Mouse (Mus musculus) embryonic facial prominence, embryonic 11.5 days (tissue): ENCODE measurements around the gene Ddr1. TPM values are rescaled to one million over a fixed set of nuclear protein-coding genes. Genes with fewer than 3 reads are reported as not detected.

Experiments
- ATAC-seq: fragments of 200-750 bp; cut with Nextera tagmentation; replicated peaks from 2 replicates; pipeline ENCODE4 v1.8.0; 2017; ENCODE audit warnings: low read depth; ENCODE audit not compliant: insufficient number of reproducible peaks, low FRiP score, low TSS enrichment
- DNase-seq: peaks from one replicate; pipeline ENCODE4 v3.0.0-alpha.2; 2015; ENCODE audit warnings: low spot score
- H3K27ac ChIP-seq: fragments of 300-500 bp; sonication (generic); replicated peaks from 2 replicates; pipeline ENCODE4 v1.5.1; 2014; ENCODE audit warnings: mild to moderate bottlenecking, low read depth, low read length, control low read depth
- H3K27me3 ChIP-seq: fragments of 300-500 bp; sonication (generic); 2 replicates; pipeline ENCODE4 v1.6.1; 2014; ENCODE audit warnings: mild to moderate bottlenecking, low read length, moderate library complexity, mixed read lengths; ENCODE audit not compliant: control insufficient read depth, insufficient read depth
- H3K36me3 ChIP-seq: fragments of 300-500 bp; sonication (generic); replicated peaks from 2 replicates; pipeline ENCODE4 v1.6.1; 2014; ENCODE audit warnings: low read depth, mild to moderate bottlenecking, low read length, moderate library complexity, mixed read lengths; ENCODE audit not compliant: control insufficient read depth, insufficient read depth
- H3K4me1 ChIP-seq: fragments of 300-500 bp; sonication (generic); 2 replicates; pipeline ENCODE4 v1.6.1; 2014; ENCODE audit warnings: low read length, mixed read lengths; ENCODE audit not compliant: control insufficient read depth, insufficient read depth
- H3K4me2 ChIP-seq: fragments of 300-500 bp; sonication (generic); 2 replicates; pipeline ENCODE4 v1.6.1; 2014; ENCODE audit warnings: low read depth, mild to moderate bottlenecking, control low read depth, low read length, moderate library complexity
- H3K4me3 ChIP-seq: fragments of 300-500 bp; sonication (generic); 2 replicates; pipeline ENCODE4 v1.5.1; 2014; ENCODE audit warnings: low read depth, low read length, control low read depth
- H3K9ac ChIP-seq: fragments of 300-500 bp; sonication (generic); replicated peaks from 2 replicates; pipeline ENCODE4 v1.6.1; 2014; ENCODE audit warnings: mild to moderate bottlenecking, control low read depth, low read length
- H3K9me3 ChIP-seq: fragments of 300-500 bp; sonication (generic); replicated peaks from 2 replicates; pipeline ENCODE4 v1.6.1; 2016; ENCODE audit warnings: mild to moderate bottlenecking, low read length, inconsistent platforms, mixed read lengths; ENCODE audit not compliant: control insufficient read depth
- whole genome bisulfite sequencing: fragments of 180-500 bp; shearing (Covaris S2); extraction: QIAGEN DNeasy Blood & Tissue Kit; methylation state at CpG from one replicate; pipeline ENCODE4 v1.1.7; 2014; 5-methylcytosine and 5-hydroxymethylcytosine counted together
- polyA plus RNA-seq: library from polyadenylated mRNA; unstranded; fragments of >200 nt; fragmentation: Nextera tagmentation; extraction: Ambion mirVana; gene quantifications from 2 replicates; pipeline ENCODE4 v1.2.1, GENCODE M21; 2014

The Ddr1 gene
- polyA plus RNA-seq, 1 experiment from 2014 or later = 20.4 TPM

GRCm38 (mm10) chr17:35697429-35697758, 7.0 kb downstream of the Ddr1 start:
- Histone ChIP-seq H3K27me3 (peaks cover 6% of the 10 kb centered on the region), H3K9me3 (no peaks in the 10 kb centered on the region), H3K4me1 (peaks cover 4% of the 10 kb centered on the region; the same call in 1 of the 2 replicates), H3K27ac (peak overlapping the region; percentile 78), H3K4me2 (peak overlapping the region; percentile 47), H3K4me3 (peak overlapping the region; percentile 26), H3K9ac (peak overlapping the region; percentile 61), H3K36me3 (no peaks in the 10 kb centered on the region; the same call in 1 of the 2 replicates)
- WGBS = 20% methylated on average over 1 of the region's 1 CpGs
- DNase-seq (no peak), ATAC-seq (no peak; the same call in 1 of the 2 replicates)

GRCm38 (mm10) chr17:35696691-35697090, 7.7 kb downstream of the Ddr1 start:
- WGBS = 62% methylated on average over 6 of the region's 6 CpGs
- Histone ChIP-seq H3K9me3 (no peaks in the 10 kb centered on the region), H3K36me3 (no peaks in the 10 kb centered on the region; the same call in 1 of the 2 replicates), H3K4me2 (no peak overlapping the region), H3K27ac (no peak overlapping the region), H3K9ac (no peak overlapping the region), H3K4me1 (peaks cover 4% of the 10 kb centered on the region; the same call in 1 of the 2 replicates), H3K4me3 (no peak overlapping the region), H3K27me3 (peaks cover 5% of the 10 kb centered on the region)
- DNase-seq (no peak), ATAC-seq (no peak)

GRCm38 (mm10) chr17:35695289-35695688, 9.1 kb downstream of the Ddr1 start:
- H3K27ac ChIP-seq = no peak overlapping the region
- H3K9me3 ChIP-seq = no peaks in the 10 kb centered on the region
- H3K4me1 ChIP-seq = peaks cover 4% of the 10 kb centered on the region; the same call in 1 of the 2 replicates
- H3K4me2 ChIP-seq = no peak overlapping the region
- H3K36me3 ChIP-seq = no peaks in the 10 kb centered on the region; the same call in 1 of the 2 replicates
- H3K9ac ChIP-seq = no peak overlapping the region
- ATAC-seq (no peak), DNase-seq (peak; percentile 54)
- no peaks in the 10 kb centered on the region for H3K27me3 ChIP-seq
- WGBS = 87% methylated on average over 2 of the region's 2 CpGs
- no peak overlapping the region for H3K4me3 ChIP-seq

- Histone ChIP-seq H3K4me3 (no peak overlapping the region), H3K4me1 (0 out of 2 replicates have a peak, but pooled peaks cover 4% of the 10 kb centered on the region), H3K9ac (no peak overlapping the region), H3K36me3 (no peaks in the 10 kb centered on the region; the same call in none of the 2 replicates), H3K27ac (no peak overlapping the region), H3K27me3 (no peaks in the 10 kb centered on the region), H3K4me2 (no peak overlapping the region), H3K9me3 (no peaks in the 10 kb centered on the region)
- no peak for ATAC-seq
- no peak for DNase-seq
- WGBS = 93% methylated on average over 5 of the region's 5 CpGs
These were observed 10.5 kb downstream of the Ddr1 start for GRCm38 (mm10) chr17:35693906-35694305.

- Histone ChIP-seq H3K4me1 (0 out of 2 replicates have a peak, but pooled peaks cover 3% of the 10 kb centered on the region), H3K9me3 (no peaks in the 10 kb centered on the region), H3K9ac (no peak overlapping the region), H3K27ac (no peak overlapping the region), H3K36me3 (peaks cover 6% of the 10 kb centered on the region), H3K27me3 (no peaks in the 10 kb centered on the region), H3K4me2 (no peak overlapping the region), H3K4me3 (no peak overlapping the region)
- ATAC-seq (no peak), DNase-seq (no peak)
- 84% methylated on average over 4 of the region's 4 CpGs for WGBS
These were observed 12.1 kb downstream of the Ddr1 start for GRCm38 (mm10) chr17:35692368-35692767.

GRCm38 (mm10) chr17:35691811-35692210, 12.6 kb downstream of the Ddr1 start:
- Histone ChIP-seq H3K4me2 (no peak overlapping the region), H3K4me3 (no peak overlapping the region), H3K4me1 (no peaks in the 10 kb centered on the region), H3K9ac (no peak overlapping the region), H3K27ac (no peak overlapping the region), H3K27me3 (no peaks in the 10 kb centered on the region), H3K36me3 (peaks cover 10% of the 10 kb centered on the region), H3K9me3 (no peaks in the 10 kb centered on the region)
- DNase-seq (no peak), ATAC-seq (no peak)
- WGBS = 80% methylated on average over 4 of the region's 4 CpGs

GRCm38 (mm10) chr17:35689936-35690645, 14.3 kb downstream of the Ddr1 start:
- Histone ChIP-seq H3K36me3 (peaks cover 10% of the 10 kb centered on the region), H3K4me2 (no peak overlapping the region), H3K4me3 (no peak overlapping the region), H3K4me1 (no peaks in the 10 kb centered on the region), H3K9me3 (no peaks in the 10 kb centered on the region), H3K27me3 (no peaks in the 10 kb centered on the region), H3K9ac (no peak overlapping the region), H3K27ac (no peak overlapping the region)
- DNase-seq (no peak), ATAC-seq (no peak)
- WGBS = 91% methylated on average over 18 of the region's 18 CpGs

GRCm38 (mm10) chr17:35688347-35689175, 15.9 kb downstream of the Ddr1 start:
- H3K4me2 ChIP-seq = no peak overlapping the region
- H3K4me1 ChIP-seq = no peaks in the 10 kb centered on the region
- H3K27ac ChIP-seq = no peak overlapping the region
- WGBS = 89% methylated on average over 25 of the region's 25 CpGs
- no peak overlapping the region for H3K9ac ChIP-seq
- H3K4me3 ChIP-seq = no peak overlapping the region
- peaks cover 10% of the 10 kb centered on the region for H3K36me3 ChIP-seq
- H3K9me3 ChIP-seq = no peaks in the 10 kb centered on the region
- ATAC-seq = no peak
- no peaks in the 10 kb centered on the region for H3K27me3 ChIP-seq
- no peak for DNase-seq
